In genomic region chr8:11761551-11761950, GRCm38 (mm10) we compare ENCODE assay signal across 23 mouse cellular contexts. TPM values are rescaled to one million over a fixed set of nuclear protein-coding genes. Genes with fewer than 3 reads are reported as not detected.
DNase-seq lines count a peak whose midpoint lies in the region; ATAC-seq and TF ChIP-seq lines count a peak whose summit lies in the region.
"Had no signal": no experiment of that assay in that cellular context is flagged by ENCODE, and none has a peak within 500 bp of the region (broad histone marks: within the 10 kb centered on the region; RNA-seq: fewer than 3 reads in every experiment).

No protein-coding gene starts in this region.

- no peaks in the 10 kb centered on the region for H3K9me3 ChIP-seq in midbrain, embryonic 11.5 days (ENCODE audit: control insufficient read depth, low read length)
- no peaks in the 10 kb centered on the region for H3K9me3 ChIP-seq in midbrain, embryonic 15.5 days
- H3K9me3 ChIP-seq: embryonic facial prominence, embryonic 10.5 days; embryonic facial prominence, embryonic 13.5 days; forebrain, embryonic 12.5 days; forebrain, embryonic 15.5 days; heart, embryonic 12.5 days; heart, embryonic 15.5 days; hindbrain, embryonic 15.5 days had no signal

- no peak overlapping the region for H3K9ac ChIP-seq in midbrain, embryonic 11.5 days (ENCODE audit: low read length)
- no peak overlapping the region for H3K9ac ChIP-seq in midbrain, embryonic 15.5 days
- H3K9ac ChIP-seq: embryonic facial prominence, embryonic 13.5 days; forebrain, embryonic 12.5 days; forebrain, embryonic 15.5 days; heart, embryonic 15.5 days; hindbrain, embryonic 15.5 days had no signal

- no peaks in the 10 kb centered on the region for H3K27me3 ChIP-seq in cerebellum, adult 2 months (ENCODE audit: control insufficient read depth, insufficient read depth, low read length)
- H3K27me3 ChIP-seq in midbrain, embryonic 11.5 days (ENCODE audit: control insufficient read depth, insufficient read depth, low read length), result no peaks in the 10 kb centered on the region
- H3K27me3 ChIP-seq in midbrain, embryonic 15.5 days (replicated peaks), result no peaks in the 10 kb centered on the region
- H3K27me3 ChIP-seq: embryonic facial prominence, embryonic 13.5 days; forebrain, embryonic 12.5 days; forebrain, embryonic 15.5 days; heart, embryonic 12.5 days; heart, embryonic 15.5 days; hindbrain, embryonic 15.5 days had no signal

- no peak for TF ChIP-seq POLR2A in cerebellum, adult 2 months (IDR thresholded peaks at IDR 0.05; ENCODE audit: borderline replicate concordance, insufficient read depth, low read length)

- H3K36me3 ChIP-seq in midbrain, embryonic 11.5 days (ENCODE audit: control insufficient read depth, insufficient read depth, low read length), result no peaks in the 10 kb centered on the region
- no peaks in the 10 kb centered on the region for H3K36me3 ChIP-seq in midbrain, embryonic 15.5 days (replicated peaks)
- H3K36me3 ChIP-seq: forebrain, embryonic 15.5 days; heart, embryonic 15.5 days; hindbrain, embryonic 15.5 days had no signal

- peak overlapping the region; percentile 91 for H3K27ac ChIP-seq in cerebellum, adult 2 months (ENCODE audit: insufficient read depth, low read length)
- H3K27ac ChIP-seq in midbrain, embryonic 11.5 days (ENCODE audit: low read depth, low read length), result no peak overlapping the region
- no peak overlapping the region for H3K27ac ChIP-seq in midbrain, embryonic 15.5 days
- H3K27ac ChIP-seq: embryonic facial prominence, embryonic 10.5 days; embryonic facial prominence, embryonic 13.5 days; forebrain, embryonic 12.5 days; forebrain, embryonic 15.5 days; heart, embryonic 15.5 days; hindbrain, embryonic 15.5 days had no signal

- no peak for TF ChIP-seq CTCF in cerebellum, adult 2 months (IDR thresholded peaks at IDR 0.05; ENCODE audit: borderline replicate concordance, insufficient read depth, low read depth, low read length)

- 29% methylated on average over 6 of the region's 6 CpGs for WGBS in cerebellum, adult 2 months
- WGBS in midbrain, embryonic 11.5 days, result 93% methylated on average over 6 of the region's 6 CpGs
- WGBS in midbrain, embryonic 15.5 days, result 91% methylated on average over 6 of the region's 6 CpGs

- ATAC-seq in midbrain, embryonic 11.5 days (ENCODE audit: low FRiP score), result no peak
- ATAC-seq in midbrain, embryonic 15.5 days (replicated peaks), result no peak
- no peak for ATAC-seq in megakaryocyte, adult 5-6 weeks (ENCODE audit: poor library complexity, severe bottlenecking)
- ATAC-seq: CD4-positive, CD25-positive, alpha-beta regulatory T cell, adult 4 months; forebrain, embryonic 15.5 days; intestine, postnatal 0 days had no signal

- H3K4me1 ChIP-seq in cerebellum, adult 2 months (ENCODE audit: control insufficient read depth, insufficient read depth, low read length), result peaks cover 38% of the 10 kb centered on the region
- peaks cover 14% of the 10 kb centered on the region for H3K4me1 ChIP-seq in midbrain, embryonic 11.5 days (ENCODE audit: control insufficient read depth, insufficient read depth, low read length)
- H3K4me1 ChIP-seq in midbrain, embryonic 15.5 days, result peaks cover 28% of the 10 kb centered on the region

- H3K4me2 ChIP-seq in midbrain, embryonic 11.5 days, result no peak overlapping the region
- no peak overlapping the region for H3K4me2 ChIP-seq in midbrain, embryonic 15.5 days
- H3K4me2 ChIP-seq: embryonic facial prominence, embryonic 13.5 days; forebrain, embryonic 12.5 days; forebrain, embryonic 15.5 days; heart, embryonic 12.5 days; heart, embryonic 15.5 days; hindbrain, embryonic 15.5 days had no signal

- H3K4me3 ChIP-seq in cerebellum, adult 2 months (replicated peaks; ENCODE audit: insufficient read depth, low read depth, low read length), result no peak overlapping the region
- H3K4me3 ChIP-seq in midbrain, embryonic 11.5 days (ENCODE audit: low read depth, low read length), result no peak overlapping the region
- no peak overlapping the region for H3K4me3 ChIP-seq in midbrain, embryonic 15.5 days
- H3K4me3 ChIP-seq: embryonic facial prominence, embryonic 10.5 days; embryonic facial prominence, embryonic 13.5 days; erythroblast, embryonic 14.5 days; forebrain, embryonic 12.5 days; forebrain, embryonic 15.5 days; heart, embryonic 12.5 days; heart, embryonic 15.5 days; hindbrain, embryonic 15.5 days had no signal

- DNase-seq in cerebellum, adult 2 months, result peak; percentile 47 to 54
- DNase-seq in cerebellum, postnatal 4 days (ENCODE audit: low spot score in 2 of 2), result no peak
- DNase-seq in midbrain, embryonic 11.5 days (ENCODE audit: low spot score, missing footprints), result peak; percentile 37
- DNase-seq in cerebellum, adult 9-11 months, result peak; percentile 58
- DNase-seq: adrenal gland, adult 2 months; adrenal gland, postnatal 14 days; embryo, embryonic 11 days; gastrocnemius, postnatal 25 days; heart, adult 18-20 months; heart, postnatal 10 days; heart, postnatal 36 days had no signal

RNA-seq across cellular contexts. Expression of gene Arhgef7, which starts 34.0 kb away (rescaled TPM):
- polyA plus RNA-seq in cerebellum, adult 2 months (2012; rRNA removed), result 134 and 151 TPM in 2 replicates
- 51.4 and 56.8 TPM in 2 replicates for polyA plus RNA-seq in midbrain, embryonic 11.5 days (2014; fragmentation: Nextera tagmentation; extraction: Ambion mirVana)
- 87.6 and 87.7 TPM in 2 replicates for polyA plus RNA-seq in midbrain, embryonic 15.5 days (2015; fragmentation: Nextera tagmentation; extraction: Ambion mirVana)
- total RNA-seq in megakaryocyte, adult 5-6 weeks (2015), result 39.5 and 48.5 TPM in 2 replicates
- 25.0 and 27.0 TPM in 2 replicates for total RNA-seq in megakaryocyte, adult 5-6 weeks (2017)

Comparison
In these comparisons a context has a peak if more than half of its experiments do, and no peak if none do; other contexts are left out.
1. DNase-seq: peak in cerebellum, adult 2 months (2 of 2), midbrain, embryonic 11.5 days (single experiment) and cerebellum, adult 9-11 months (single experiment); none in cerebellum, postnatal 4 days (0 of 2).